Mouse (Mus musculus) c-Kit-positive CD71-positive TER-119-negative erythroid progenitor cells, embryonic 14.5 days (primary cell): ENCODE data around the gene Foxp3.

Experiments
- DNase-seq: peaks from one replicate; pipeline ENCODE4 v3.0.0-alpha.2; 2013; ENCODE audit warnings: low read depth

Foxp3 gene

DNA sequence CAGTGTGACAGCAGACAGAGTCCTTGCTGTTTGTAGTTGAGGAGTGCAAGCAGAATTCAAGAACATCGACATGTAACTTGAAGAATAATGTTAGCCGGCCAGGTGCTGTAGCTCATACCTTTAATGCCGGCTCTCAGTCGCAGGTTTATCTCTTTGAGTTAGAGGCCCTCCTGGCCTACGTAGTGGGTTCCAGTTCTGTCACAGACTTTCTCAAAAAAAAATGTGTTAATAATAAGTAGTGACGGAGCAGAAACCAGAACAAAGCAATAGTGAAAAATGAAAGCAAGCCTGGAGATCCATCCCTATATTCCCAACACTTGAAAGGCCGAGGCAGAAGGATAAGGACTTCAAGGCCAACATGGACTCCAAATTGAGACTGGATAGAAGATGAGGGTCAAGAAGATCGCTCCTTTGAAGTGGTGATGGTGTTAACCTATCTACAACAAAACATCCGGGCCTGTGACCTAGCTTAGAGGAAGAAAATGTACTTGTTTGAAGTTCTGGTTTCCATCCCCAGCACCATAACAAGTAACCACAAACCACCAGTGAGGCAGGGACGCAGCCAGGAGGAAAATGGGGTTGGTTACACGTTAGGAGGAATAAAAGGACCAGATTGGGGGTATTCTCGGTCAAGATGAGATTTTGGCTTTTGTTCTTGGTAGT is 44.6 kb downstream of the Foxp3 start:
- DNase-seq, result no peak

DNA sequence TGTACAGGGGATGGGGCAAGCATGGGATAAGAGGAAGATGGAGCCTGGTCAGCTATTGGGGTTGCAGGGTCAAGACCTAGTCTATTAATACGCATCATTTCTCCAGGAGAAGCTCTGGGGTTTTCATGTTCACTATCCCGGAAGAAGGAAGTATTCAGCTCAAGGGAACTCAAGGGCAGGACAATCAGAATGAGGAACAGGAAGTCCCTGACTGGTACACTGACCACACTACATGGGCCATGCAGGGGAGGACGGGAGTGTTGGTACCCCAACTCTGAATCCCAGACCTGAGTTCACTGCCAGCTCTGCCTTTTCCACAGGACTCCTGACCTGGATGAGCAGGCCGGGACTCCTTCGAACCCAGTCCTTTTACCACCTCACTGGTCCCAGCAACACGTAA is 59.1 kb downstream of the Foxp3 start:
- no peak for DNase-seq

DNA sequence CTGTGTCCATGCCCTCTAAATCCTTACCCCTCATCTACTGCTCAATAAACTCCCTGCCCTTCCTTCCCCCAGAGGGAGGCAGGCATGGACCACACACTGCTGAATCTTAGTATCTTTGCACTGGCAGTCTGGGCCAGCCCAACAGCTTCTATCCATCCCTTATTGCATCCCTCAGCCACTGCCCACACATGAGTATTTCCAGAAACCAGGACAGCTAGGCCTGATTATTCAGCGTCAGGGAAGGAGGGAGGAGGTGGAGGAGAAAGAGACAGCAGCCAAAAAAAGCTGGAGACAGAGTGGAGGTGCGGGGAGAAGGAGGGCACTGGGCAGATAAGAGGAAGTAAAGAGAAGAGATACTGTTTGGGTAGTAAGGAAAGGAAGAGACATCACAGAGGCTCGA is 61.7 kb downstream of the Foxp3 start:
- DNase-seq, result no peak

DNA sequence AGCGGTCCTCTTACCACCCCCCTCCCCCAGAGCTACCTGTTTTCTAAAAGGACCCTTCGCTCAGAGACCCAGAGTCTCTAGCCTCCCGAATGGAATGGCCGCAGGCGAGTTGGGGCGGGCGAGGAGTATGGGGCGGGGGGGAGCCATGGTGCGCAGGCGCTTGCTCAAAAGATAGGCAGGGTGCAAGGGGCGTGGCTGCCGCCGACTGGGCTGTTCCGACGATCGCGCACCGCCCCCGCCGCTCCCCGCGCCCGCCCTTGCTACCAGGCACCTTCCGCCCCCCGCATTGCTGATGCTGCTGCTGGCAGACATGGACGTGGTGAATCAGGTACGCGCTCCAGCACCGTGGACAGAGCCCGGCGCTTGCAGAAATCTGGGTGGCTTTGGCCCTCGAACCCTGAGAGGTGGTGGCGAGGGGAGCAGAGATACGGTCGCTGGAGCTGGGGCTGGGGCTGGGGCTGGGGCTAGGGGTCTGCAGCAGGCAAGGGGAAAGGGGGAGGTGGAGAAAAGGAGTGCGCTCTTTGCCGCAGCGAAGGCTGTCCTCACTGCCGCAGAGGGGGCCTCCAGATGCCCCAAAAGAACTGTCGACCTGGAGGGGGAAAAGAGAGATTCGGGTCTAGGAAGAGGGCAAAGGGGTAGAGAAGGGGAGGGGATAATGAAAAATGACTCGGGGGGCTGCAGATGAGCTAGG is 65.1 kb downstream of the Foxp3 start, which contains the start of gene Syp:
TSS of gene Syp (plus strand) at position 71 of the 691 bp plus-strand sequence.
- DNase-seq, result peak; percentile 69

DNA sequence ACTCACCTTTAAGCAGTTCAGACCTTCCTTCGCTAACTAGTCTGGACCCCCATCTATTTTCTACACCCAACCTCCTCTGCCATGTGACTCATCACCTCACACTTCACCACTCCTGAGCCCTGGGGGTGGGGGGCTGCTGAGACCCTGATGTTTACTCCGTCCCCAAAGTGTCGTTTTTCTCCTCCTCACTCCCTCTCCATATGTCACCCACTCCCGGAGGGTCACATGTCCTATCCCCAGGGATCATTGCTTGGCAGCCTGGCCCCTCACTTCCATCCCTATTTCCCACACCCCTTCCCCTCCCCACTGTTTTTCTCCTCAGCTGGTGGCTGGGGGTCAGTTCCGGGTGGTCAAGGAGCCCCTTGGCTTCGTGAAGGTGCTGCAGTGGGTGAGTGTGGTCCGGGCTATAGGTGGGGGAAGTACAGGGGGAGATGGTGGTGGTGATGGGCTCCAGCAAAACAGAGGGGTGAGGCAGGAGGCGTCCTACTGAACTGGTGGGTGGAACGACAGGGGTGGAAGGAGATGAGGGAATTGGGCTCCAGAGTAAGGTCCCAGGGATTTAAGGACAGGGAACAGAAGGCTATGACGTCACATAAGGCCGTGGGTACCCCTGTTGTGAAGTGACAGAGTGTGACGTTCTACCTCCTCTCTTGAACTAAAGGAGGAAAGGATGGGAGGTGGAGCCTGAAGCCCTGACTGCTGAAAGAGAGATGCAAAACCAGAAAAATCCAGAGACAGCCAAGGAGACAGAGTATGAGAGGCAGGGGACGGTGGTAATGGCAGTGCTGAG is 66.3 kb downstream of the Foxp3 start:
- DNase-seq, result no peak

DNA sequence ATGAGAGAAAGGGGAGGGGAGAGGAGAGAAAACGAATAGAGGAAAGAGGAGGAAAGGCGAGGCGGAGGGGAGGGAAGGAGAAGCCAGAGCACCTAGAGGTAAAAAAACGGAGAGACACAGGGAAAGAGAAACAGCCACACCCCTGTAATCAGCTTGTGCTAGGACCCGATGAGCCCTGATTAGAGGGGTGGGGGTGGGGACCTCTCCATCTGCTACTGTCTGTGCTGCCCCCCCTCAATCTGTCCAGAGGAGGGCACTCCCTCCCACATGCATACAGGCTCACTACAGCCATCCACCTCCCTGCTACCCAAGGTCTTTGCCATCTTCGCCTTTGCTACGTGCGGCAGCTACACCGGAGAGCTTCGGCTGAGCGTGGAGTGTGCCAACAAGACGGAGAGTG is 67.3 kb downstream of the Foxp3 start:
- no peak for DNase-seq
